Mouse (Mus musculus) 3134 (cell line): ENCODE data around the gene Ugt2b34.
"Not testable (repeated sequence)": the region's sequence is repeated elsewhere in the genome, so short reads cannot be mapped to it uniquely, and the experiment has no call there.

Source experiments
- DNase-seq: peaks from one replicate; pipeline ENCODE4 v3.0.0-alpha.2; 2011; ENCODE audit warnings: low spot score; ENCODE audit not compliant: insufficient read length; ENCODE audit errors: extremely low read depth

Gene Ugt2b34

DNA sequence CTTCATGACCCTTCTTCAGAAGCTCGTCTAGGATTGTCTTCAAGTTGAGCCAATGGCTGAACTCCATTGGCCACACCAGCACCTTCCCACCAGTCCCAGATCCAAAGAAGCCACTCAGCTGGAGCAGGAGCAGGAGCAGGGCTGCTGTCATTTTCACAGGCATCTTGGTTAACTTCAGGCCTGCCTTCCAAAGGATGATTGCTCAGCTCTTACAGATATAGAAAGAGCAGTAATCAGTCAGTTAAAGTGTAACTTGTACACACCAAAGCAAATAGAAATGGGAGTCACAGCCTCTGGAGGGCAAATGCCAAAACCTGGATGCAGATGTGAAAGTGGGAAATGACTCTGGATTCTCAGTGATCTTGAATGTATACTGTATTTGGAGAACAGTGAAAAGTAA is at the start of gene Ugt2b34:
Gene Ugt2b34, minus strand, starts transcription at position 180 of the 400 bp plus-strand sequence.
- no peak for DNase-seq

DNA sequence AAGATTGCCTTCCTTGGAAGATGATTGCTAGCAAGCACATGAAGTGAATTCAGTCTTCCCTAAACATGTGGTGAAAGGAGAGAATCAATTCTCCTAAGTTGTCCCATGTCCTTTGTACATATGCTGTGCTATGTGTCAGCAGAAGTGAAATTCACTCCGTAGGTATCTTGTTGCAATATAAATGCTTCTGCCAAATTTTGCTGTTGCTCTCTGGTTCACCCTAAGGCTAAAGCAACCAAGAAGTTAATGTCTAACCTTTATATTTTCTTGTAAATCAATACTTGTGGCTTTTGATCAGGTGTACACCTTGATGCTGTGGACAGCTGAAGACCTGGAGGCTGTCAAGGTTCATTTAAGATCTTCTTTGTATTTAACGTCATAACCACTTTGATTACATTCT is 35.4 kb upstream of the Ugt2b34 start:
- DNase-seq = no peak

DNA sequence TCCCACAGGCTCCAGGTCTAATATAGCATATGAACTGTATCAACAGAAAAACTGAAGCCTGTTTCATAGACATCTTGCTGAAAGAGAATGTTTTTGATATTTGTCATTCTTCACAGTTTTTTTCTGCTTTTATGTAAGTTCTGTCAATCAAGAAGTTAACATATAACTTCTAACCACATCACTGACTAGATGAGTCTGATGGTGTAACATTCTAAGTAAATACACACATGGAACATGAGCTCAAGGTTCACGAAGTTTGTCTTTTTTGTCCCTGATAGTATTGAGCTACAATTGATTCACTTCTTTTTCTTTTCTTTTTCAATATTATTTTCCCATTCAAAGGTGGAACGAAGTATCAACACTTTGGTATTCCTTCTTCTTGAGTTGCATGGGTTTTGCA is 19.7 kb upstream of the Ugt2b34 start, which contains the start of gene Ugt2b1:
Gene Ugt2b1, minus strand, starts transcription at position 105 of the 400 bp plus-strand sequence.
- no peak for DNase-seq

DNA sequence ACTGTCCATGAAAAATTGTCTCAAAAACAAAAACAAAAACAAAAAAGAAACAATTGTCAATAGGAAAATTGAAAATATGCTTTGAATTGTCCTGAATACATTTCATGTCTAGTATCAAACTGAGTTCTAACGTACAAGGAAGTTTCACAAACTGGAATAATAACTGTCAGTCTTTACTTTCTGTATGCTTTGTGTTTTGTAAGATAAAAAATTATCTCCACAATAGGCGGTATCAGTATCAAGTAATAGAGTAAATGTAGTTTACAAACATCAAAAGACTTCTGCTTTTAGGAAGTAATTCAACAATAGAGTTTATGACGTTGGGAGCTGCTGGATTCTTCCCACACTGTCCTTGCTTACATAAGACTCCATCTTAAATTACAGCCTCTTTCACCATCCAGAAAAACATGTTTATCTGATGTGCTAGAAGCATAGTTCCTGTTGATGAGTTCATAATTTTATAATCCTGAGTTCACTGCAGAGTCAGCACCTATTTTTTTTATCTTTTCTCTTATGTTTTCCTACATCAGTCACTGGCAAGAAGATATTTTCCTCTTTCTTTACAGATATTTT is 14.0 kb upstream of the Ugt2b34 start:
- DNase-seq = no peak

DNA sequence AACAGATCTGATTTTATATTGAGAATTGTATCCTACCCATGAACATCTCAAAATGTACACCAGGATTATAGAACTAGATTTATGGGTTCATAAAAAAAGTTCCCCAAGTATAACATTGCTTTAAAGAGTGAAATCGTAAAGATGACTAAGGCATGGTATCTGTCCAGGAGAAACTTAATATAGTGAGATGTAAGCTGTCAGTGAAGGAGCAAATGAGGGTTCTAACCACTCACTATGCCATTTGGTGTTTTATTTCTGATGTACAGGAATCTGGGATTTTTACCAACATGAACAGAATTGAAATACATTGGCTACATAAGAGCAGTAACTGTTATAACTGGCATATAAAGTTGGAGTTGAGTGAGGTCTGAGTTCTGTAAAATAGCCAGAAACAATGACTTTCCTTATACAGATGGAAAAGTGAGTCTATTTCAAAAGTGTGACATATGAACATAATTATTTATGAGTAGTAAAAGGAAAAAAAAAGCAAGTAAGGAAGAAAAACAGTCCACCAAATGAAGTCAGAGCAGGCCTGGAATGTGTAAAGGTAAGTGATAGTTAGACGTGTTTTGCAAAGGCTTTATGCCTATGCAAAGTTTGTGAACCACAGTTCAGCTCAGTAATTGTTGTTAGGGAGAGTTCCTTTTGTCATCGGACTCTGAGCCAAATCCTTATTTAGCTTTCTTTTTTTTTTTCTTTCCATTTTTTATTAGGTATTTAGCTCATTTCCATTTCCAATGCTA is 4.8 kb upstream of the Ugt2b34 start:
- DNase-seq = no peak

DNA sequence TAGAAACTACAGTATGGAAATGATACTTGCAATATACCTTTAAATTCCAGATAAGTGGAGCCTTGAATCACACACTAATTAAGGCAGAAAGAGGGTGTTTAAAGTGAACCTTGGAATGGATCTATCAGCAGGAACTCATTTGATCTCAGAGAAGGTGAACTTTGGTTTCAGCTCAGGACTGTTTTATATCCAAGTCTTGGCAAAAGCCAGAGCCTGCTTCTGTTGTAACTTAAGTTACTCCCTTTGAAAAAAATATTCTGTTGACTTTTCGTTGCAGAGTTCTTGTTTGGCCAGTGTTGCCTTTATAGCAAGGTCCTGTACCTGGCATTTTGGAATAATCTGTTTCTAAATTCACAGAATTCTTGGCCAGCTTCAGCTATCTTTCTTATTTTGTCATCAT is 4.0 kb upstream of the Ugt2b34 start:
- DNase-seq = no peak

DNA sequence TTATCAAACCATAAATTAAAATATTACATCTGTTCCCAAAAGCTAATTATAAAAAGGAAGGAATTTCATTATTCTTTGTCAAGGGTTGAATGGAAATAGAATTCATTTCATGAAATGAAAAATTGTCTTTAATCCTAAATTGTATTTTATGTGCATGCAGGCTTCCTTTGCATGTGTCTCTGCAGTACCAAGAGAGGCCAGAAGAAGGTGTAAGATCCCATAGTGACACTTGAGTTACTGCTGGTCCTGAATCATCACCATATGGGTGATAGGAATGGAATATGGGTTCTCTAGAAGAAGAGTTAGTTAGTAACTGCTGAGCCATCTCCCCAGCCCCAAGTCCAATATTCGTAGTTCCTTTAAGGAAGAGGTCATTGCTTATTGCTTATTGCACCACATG is 16.8 kb downstream of the Ugt2b34 start:
- DNase-seq = no peak

DNA sequence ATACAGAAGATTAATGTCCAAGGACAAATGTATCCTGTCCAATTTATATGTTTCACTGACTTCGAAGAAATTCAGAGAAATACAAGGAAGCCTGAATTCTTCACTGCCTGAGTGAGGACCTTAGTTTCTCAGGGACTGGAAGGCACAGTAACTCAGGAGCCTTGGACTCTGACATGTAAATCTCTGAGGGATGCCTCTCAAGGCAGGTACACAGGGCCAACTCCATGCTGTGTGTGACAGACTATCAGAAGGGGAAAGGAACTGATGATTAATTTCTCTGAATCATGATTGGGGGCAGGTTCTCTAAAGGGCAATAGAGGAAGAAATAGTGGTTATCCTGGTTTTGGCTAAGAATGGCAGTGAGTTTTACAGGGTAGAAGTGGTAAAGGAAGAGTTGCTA is 18.3 kb downstream of the Ugt2b34 start:
- DNase-seq = no peak

DNA sequence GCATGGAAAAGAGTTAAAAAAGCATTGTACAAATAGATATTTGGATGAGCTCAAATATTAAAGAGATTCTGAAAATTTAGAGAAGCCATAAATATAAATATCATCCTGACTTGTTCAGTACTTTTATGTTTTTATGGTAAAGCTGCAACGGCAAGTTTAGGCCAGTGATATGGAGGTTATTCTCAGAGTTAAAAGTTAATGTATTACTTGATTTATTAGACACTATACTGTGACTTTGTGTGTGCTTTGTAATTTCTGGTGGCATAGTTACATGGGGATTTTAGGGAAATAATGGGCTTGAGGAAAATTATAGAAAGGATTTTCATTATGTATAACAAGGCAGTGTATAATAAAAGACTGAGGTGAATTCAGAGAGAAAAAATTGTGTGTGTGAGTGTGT is 19.7 kb downstream of the Ugt2b34 start:
- no peak for DNase-seq

DNA sequence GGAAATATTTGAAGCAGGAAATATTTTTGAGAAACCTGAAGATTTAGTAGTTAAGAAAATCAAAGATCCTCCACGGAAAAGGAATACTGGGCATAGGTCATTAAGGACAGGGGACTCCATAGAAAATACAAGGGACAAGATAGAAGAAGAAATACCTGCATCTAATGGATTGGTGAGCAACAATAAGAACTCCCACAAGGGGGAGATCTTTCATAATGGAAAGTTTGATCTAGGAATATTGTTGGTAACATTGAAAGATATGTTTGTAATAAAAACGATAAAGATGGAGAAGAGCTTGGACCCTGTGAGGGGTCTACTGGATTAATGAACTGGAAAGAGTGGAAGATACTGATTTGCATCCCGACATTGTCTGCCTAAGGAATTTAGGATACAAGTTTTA is 20.1 kb downstream of the Ugt2b34 start:
- no peak for DNase-seq

DNA sequence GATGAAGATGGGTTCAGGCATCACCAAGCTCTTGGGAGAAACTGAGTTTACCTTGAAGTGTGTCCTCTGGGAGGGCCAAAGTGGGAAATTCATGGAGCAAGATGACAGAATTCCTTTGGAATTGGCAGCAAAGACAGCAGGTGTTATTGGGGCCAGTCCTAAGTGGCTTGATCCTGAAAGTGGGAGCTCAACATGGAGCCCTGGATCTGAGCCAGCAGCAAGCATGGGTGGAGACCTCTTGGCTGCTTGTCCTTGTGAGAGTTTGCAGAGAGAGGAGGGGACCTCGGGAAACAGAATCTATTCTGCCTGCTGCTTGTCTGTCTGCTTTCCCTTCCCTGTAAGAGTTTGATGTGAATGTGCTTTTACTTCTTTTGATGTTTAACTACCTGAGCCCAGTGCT is 34.9 kb downstream of the Ugt2b34 start:
- DNase-seq = no peak

DNA sequence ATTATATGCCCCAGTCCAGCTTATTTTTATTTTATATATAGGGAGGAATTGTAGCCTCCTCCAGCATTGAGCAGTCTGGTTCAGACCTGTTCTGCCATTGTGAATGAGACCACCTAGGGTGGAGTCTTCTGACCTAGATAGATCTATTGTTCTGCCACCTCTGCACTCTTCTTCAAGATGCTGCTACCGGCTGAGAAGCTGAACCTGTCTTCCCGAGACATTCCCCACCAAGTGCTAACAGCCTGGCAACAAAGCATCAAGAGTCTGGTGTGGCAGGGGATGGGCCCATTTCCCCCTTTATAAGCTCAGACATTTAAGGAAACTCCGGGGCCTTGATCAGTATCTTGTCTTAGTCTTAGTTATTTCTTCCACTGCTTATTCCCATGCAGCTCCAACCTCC is 48.4 kb downstream of the Ugt2b34 start:
- no peak for DNase-seq

DNA sequence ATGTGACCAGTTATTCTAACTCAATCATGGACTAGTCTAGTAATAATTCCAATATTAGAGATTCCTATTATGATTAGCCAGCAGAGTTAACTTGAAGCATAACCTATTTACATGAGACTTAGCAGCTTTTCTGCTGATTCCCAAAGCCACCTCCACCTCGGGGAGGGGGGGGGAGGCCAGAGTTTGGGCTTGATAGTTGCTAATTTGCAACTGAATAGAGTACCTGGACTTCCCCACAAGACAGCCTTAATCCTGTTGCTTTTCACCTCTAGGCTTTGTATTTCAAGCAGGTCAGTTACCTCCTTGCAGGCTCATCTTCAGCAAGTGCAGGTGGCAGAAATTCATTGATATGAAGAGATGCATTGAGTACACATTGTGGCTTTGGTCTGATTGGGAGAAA is 49.1 kb downstream of the Ugt2b34 start:
- DNase-seq = no peak

DNA sequence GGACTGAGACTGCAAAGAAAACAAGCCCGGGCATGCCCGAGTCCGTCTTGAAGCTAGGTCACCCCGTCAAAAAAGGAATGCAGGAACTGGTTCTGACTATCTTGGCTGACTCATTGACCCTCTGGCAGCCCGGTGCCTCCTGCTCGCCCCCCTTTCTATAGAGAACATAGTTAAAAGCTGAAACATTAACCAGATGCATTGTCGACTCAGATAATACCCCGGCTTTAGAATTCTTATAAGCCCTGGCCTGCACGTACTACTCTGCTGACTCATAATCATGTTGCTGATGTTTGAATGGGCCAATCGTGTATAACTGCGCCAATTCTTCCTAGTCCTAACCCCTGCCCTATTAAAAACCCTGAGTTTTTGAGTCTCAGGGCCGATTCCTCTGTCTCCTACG is 50.2 kb downstream of the Ugt2b34 start:
- DNase-seq = not testable (repeated sequence)

DNA sequence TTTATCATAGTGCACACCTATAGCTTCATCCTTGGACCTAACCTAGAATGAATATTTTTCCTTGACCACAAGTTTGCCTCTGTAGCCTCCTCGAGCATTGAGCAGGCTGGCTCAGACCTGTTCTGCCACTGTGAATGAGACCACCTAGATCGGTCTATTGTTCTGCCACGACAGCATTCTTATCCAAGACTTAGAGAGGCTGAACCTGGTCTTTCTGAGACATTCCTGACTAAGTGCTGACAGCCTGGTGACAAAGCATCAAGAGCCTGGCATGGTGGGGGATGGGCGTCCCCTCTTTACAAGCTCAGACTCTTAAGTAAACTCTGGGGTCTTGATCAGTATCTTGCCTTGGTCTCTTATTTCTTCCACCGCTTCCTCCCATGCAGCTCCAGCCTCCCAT is 55.1 kb downstream of the Ugt2b34 start:
- no peak for DNase-seq

DNA sequence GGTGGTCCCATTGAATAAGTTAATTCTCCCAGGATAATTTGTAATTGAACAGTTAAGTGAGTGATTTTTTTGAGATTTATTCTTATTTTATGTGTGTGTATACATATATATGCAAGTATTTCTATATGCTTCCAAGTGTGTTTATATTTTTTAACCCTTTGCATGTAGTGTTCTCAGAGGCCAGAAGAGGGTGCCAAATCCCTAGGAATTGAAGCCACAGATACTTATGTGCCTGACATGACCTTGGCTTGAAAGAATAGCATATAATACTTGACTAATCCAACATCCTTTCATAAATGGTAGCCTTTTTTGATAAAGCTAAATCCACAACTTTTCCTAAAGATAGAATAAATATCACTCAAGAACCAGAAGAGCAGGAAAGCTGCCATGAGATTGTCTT is 56.6 kb downstream of the Ugt2b34 start:
- no peak for DNase-seq

DNA sequence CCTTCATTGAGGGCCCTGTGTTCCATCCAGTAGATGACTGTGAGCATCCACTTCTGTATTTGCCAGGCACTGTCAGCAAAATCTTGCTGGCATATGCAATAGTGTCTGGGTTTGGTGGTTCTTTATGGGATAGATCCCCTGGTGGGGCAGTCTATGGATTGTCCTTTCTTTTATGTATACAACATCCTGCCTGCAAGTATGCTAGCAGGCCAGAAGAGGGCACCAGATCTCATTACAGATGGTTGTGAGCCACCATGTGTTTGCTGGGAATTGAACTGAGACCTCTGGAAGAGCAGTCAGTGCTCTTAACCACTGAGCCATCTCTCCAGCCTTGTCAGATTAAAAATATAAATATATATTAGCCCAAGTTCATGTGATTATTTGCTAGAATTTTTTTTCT is 65.5 kb downstream of the Ugt2b34 start:
- DNase-seq = not testable (repeated sequence)

DNA sequence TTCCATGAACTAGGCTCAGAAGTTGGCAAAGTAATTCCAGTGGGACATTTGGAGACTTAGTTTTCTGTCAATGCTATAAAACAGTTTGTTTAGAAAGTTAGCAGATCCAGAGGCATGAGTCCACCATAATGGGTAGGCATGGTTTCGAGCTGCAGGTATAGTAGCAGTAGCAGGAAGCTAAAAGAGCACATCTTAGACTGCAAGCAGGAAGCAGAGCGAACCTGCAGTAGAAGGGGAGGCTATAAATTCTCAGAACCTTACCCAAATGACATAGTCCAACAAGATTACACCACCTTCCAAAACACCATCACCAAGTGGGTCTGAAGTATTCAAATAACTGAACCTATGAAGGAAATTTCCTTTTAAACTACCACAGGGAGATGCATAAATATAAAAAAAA is 66.5 kb downstream of the Ugt2b34 start:
- no peak for DNase-seq
